Mouse (Mus musculus) kidney, postnatal 25 days (tissue): ENCODE data around the gene Rffl.

Experiments
- DNase-seq, 2 experiments: peaks; one replicate each; pipeline ENCODE4 v3.0.0; 2021; ENCODE audit warnings: mixed read lengths in 2 of 2

Rffl gene

GRCm38 (mm10) chr11:82763261-82763660, 107.7 kb downstream of the Rffl start:
- no peak for DNase-seq

GRCm38 (mm10) chr11:82762286-82762829, 108.7 kb downstream of the Rffl start:
- DNase-seq = no peak

- DNase-seq = no peak
These were observed 115.1 kb downstream of the Rffl start for GRCm38 (mm10) chr11:82755919-82756318.
